Mouse (Mus musculus) urinary bladder, postnatal 4 days (tissue): ENCODE data around the gene Fabp6.

Experiments
- DNase-seq, 2 experiments: peaks; one replicate each; pipeline ENCODE4 v3.0.0; 2021 to 2022; ENCODE audit warnings: low spot score in 2 of 2

Gene Fabp6

GRCm38 (mm10) chr11:43546678-43547077 lies 54.7 kb downstream of the Fabp6 start:
- DNase-seq, result no peak
